Mouse (Mus musculus) right cerebral cortex, postnatal 14 days (tissue): ENCODE measurements around the gene Fermt2.

Experiments used
- DNase-seq: peaks from one replicate; pipeline ENCODE4 v3.0.0; 2022

Fermt2 gene

GRCm38 (mm10) chr14:45462875-45463475 is 66.9 kb downstream of the Fermt2 start:
- DNase-seq = no peak

GRCm38 (mm10) chr14:45462374-45462773 is 67.5 kb downstream of the Fermt2 start:
- peak; percentile 42 for DNase-seq

GRCm38 (mm10) chr14:45461945-45462344 is 68.0 kb downstream of the Fermt2 start:
- no peak for DNase-seq

DNA sequence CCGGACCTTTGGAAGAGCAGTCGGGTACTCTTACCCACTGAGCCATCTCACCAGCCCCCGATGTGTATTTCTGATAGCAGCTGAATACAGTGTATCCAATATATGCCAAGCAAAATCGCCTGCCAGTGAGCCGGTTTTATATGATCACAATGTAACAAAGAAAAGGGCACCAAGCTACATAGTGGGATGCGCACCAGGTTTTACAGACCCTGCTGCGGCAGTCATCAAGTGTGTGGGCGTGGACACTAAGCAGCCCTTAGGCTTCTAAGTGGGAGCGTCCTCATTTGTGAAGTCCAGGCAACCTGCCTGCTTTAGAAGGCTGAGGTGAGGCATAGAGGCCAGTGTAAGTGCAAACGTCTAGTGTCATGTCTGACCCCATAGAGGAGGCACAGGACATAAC is 69.4 kb downstream of the Fermt2 start:
- no peak for DNase-seq

GRCm38 (mm10) chr14:45459877-45460276 is 70.0 kb downstream of the Fermt2 start:
- DNase-seq = no peak

DNA sequence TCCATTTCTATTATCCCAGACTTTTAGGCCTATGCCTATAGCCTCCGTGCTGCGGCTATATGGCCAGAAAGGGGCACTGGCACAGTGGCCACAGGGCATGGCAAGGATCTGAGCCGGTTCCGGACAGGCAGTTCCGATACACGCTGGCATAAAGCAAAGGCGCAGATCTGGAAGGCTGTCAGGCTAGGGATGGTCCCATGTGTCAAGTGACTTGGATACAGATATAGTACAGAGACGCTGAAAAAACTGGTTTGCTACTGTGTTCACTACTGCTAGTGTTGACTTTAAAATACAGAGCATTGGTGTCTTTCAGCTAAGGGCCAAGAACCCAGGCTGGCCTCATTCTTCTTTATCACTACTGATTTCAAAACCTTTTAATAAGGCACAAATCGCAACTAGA is 72.9 kb downstream of the Fermt2 start:
- DNase-seq = no peak

DNA sequence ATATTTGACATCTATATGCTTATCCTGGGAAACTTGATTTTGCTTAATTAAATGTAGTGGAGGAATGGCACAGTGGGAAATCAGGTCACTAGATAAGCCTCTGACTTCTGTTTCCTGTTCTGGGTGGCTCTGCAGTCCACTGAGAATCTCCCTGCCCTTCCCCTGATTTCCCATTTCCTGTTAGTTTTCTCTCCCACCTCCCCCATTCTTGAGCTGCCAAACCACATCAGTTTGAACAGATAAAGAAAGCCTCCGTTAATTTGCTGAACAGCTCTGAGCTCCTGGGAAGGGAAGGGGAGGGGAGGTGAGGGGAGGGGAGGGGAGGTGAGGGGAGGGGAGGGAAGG is 73.4 kb downstream of the Fermt2 start:
- no peak for DNase-seq

DNA sequence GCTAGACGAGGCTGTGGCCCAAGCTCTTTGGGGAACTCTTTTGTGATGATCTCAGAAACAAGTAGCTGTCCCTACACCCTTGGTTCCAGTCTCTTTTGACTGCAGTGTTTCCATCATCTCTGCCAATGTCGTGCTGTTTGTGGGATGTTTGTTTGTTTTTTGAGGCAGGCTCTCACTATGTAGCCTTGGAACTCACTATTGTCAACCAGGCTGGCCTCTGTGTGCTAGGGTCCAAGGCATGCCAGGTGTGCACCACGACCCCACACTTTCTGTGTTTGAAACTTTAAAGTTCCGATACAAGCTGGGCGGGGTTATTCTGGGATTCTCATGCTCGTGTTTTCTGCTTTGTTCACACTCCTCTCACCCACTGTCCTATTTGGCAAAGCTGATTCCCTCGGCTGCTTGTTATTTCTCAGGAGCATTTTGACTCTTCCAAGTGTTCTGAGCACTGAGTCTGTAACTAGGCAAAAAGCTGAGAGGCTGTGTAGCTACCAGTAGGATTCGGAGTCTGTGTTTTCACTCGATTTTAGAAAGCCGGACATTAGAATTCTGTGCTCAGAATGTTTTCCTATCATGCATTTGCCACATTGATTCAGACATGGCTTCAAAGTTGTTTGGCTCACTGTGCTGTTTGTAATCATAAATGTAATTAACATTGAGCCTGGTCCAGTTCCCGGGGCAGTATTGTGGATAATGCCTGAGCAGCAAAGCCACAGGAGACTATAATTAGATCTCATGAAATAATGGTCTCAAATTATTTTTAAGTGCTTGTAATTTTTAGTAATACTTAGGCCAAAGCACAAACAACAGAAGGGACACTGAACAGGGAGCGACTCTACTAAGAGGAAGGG is 74.0 kb downstream of the Fermt2 start:
- no peak for DNase-seq

- no peak for DNase-seq
Observed at GRCm38 (mm10) chr14:45453538-45454233, 76.2 kb downstream of the Fermt2 start.

GRCm38 (mm10) chr14:45452861-45453512 is 76.9 kb downstream of the Fermt2 start:
- no peak for DNase-seq

DNA sequence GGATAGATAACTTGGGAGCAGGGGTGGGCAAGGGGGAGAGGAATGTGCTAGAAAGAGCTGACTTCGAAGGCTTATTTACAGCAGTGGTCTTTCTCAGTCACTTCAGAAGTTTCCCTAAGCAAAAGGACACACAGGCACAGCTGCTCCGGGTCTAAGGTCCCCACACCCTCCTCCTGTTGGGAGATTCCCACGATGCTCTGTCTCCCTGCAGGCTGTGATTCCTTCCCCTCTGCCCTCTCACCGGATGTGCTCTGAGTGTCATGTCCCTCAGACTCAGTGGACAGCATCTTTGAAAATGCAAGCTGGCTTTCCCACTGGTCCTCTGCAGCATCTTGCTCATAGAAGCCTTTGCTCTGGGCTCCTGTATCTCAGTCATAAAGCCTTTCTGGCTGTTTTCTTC is 77.8 kb downstream of the Fermt2 start:
- no peak for DNase-seq

- no peak for DNase-seq
Observed at GRCm38 (mm10) chr14:45451090-45451489, 78.8 kb downstream of the Fermt2 start.

GRCm38 (mm10) chr14:45446777-45447176 is 83.1 kb downstream of the Fermt2 start:
- no peak for DNase-seq

GRCm38 (mm10) chr14:45445445-45445844 is 84.5 kb downstream of the Fermt2 start:
- DNase-seq = no peak

DNA sequence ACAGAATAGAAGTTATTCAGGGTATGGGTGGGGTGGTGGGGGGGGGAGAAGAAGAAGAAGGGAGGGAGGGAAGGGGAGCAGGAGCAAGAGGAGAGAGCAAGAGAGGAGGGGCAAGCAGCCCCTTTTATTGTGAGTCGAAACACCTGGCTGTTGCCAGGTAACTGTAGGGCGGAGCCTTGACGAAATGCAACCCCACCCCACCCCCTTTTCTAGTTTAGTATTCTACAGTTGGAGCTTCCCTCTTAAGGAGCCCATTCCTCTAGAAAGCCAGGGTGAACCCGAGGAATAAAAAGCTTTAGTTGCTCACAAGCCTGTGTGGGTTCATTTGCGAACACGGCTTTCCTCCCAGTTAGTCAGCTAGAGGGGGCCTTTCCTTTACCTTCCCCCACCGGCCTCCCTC is 85.0 kb downstream of the Fermt2 start:
- DNase-seq = no peak

GRCm38 (mm10) chr14:45442781-45443560 is 86.9 kb downstream of the Fermt2 start:
- DNase-seq = no peak

DNA sequence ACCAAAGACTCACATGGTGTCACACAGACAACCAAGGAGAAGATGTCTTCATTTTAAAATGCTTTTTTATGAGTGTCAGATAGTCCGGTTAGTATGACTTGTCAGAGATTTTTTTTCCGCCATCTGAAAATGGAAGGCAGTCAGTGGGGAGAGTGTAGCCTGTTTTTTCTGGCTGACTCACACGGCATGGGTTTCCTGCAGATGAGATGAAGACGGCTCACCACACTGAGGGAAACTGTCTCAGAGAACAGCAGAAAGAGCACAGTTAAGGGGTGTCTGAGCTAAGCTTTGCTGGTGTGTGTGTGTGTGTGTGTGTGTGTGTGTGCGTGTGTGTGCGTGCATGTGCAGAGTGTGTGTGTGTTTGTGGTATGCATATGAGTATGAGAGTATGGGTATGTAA is 88.6 kb downstream of the Fermt2 start:
- no peak for DNase-seq

GRCm38 (mm10) chr14:45439387-45439786 is 90.5 kb downstream of the Fermt2 start:
- DNase-seq = no peak

- DNase-seq = no peak
Observed at GRCm38 (mm10) chr14:45438931-45439275, 91.0 kb downstream of the Fermt2 start.

DNA sequence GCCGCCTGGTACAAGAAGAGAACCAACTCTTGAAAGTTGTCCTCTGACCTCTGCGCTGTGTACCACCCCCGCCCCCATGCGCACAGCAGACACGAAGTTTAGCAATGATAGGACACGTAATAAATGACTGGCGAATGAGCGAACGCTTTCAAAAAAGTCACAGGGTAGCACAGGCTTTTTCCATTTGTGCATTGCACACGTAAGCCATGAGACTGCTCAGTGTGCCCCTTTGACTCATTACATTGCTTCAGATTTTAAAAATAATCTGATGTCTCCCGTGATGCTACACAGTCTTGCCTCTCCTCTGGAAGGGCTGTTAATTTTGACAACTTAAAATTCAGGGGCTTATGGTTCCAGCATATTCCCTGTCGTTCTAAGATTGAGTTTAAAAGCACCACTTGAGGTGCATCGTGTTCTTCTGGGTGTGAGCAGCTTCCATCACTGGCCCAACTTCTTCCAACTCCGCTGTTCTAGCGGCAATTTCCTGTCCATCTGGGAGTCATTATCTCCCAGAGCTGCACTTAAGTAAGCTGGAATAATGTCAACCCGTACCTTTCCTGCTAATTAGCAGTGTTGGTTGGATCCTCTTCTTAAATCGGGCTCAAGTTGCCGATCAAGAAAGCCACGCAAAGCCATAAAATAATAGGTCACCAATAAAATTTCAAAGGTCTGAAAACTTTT is 91.5 kb downstream of the Fermt2 start:
- DNase-seq = no peak

DNA sequence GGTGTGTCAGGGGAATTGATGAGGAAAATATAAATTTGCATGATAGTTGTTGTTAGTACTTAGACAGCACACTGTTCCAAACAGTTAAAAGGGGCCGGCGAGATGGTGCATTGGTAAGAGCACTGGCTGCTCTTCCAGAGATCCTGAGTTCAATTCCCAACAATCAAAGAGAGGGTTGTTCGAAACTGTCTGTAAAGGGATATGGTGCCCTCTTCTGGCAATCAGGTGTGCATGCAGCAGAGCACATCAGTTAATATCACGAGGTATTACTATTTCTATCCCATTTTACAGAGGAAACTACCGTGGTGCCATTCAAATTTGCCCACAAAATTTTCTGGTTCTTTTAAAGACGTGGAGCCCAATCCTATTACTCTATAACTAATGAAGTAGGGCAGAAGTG is 95.7 kb downstream of the Fermt2 start:
- DNase-seq = no peak

DNA sequence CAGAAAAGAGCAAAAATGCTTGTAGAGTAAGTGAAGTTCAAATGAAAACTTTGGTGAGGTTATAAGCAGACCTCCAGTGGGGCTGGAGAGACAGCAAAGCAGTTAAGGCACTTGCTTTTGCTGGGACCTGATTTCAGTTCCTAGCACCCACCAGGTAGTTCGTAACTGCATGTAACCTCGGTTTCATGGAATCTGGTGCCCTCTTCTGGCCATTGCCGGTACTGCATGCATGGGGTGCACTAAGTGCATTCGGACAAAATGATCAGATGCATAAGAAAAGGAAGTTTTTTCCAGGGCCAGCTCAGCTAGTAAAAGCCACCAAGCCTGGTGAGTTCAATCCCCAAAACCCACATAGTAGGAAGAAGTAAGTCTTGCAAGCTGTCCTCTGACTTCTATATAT is 97.9 kb downstream of the Fermt2 start:
- DNase-seq = no peak
